Mouse (Mus musculus) embryonic stem cell, embryonic (primary cell): ENCODE measurements at regions not wholly inside any gene's neighbourhood (a gene's known extent, or its start where the extent isn't known, plus 50 kb on each side); places are given as distances from the start of the nearest gene placed in this dataset.

Experiments used
- CTCF ChIA-PET, 4 experiments: fragments of 300-600 bp in 2 of 4; fragments of 350-600 bp in 2 of 4; sonication (Branson Sonifier 250); formaldehyde crosslinking; loops; one replicate each; lab custom pipeline; 2022; ENCODE audit warnings: inconsistent platforms in 2 of 4; lab: Charles Lee
- POLR2A ChIA-PET, 4 experiments: fragments of 300-600 bp in 2 of 4; fragments of 350-600 bp in 2 of 4; sonication (Branson Sonifier 250); formaldehyde crosslinking; loops; one replicate each; lab custom pipeline; 2022; ENCODE audit warnings: antibody characterized with exemption in 4 of 4, inconsistent platforms in 1 of 4; lab: Charles Lee

DNA sequence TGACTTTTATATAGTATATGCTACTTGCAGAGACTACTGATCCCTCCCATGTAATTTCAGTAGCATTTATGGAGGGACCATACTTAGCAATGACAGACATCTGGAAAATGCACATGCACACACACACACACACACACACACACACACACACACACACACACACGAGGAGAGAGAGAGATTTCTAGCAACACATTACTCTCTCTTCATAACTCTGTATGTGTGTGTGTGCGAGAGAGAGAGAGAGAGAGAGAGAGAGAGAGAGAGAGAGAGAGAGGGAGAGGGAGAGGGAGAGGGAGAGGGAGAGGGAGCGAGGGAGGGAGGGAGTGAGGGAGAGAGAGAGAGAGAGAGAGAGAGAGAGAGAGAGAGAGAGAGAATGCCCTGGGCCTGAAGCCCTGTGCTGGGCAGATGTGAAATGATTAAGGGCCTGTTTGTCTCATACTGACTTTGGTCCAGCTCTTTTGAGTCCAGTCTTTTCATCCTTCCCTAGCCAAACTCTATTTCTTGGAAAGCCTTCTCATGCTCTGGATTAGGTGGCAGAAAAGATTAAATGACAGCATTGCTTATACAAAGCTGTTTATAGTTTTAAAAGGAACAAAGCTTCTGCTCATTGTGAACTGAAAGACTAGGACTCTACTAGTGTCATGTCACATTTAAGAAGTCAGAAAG, 106.4 kb upstream of the 4933402D24Rik start:
- POLR2A ChIA-PET = no interaction called here
- CTCF ChIA-PET = no interaction called here

DNA sequence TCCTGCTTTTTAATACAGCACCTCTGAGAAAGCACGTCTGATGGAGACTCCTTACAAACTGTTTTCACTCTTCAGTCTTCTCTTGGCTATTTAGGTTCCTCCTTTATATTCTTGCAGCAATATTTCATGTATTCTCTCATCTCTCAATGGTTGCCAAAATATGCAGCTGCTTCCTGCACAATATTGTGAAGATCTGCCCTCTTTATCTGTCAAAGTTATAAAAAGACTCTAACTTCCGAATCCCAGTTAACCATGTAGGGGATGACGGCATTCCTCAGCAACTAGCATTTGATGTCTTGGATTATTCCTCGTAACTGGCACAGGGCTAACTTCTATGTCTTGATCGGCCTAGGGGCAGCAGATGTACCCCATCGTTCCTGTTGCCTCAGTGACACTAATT, 102.8 kb upstream of the 4933402D24Rik start:
- ChIA-PET POLR2A (no interaction called here), CTCF (interaction anchor here in 1 of 4 experiments (0.5 kb wide), 1 partner anchor 335 kb away, joined by 3 read pairs; no protein-coding TSS in a partner anchor)

DNA sequence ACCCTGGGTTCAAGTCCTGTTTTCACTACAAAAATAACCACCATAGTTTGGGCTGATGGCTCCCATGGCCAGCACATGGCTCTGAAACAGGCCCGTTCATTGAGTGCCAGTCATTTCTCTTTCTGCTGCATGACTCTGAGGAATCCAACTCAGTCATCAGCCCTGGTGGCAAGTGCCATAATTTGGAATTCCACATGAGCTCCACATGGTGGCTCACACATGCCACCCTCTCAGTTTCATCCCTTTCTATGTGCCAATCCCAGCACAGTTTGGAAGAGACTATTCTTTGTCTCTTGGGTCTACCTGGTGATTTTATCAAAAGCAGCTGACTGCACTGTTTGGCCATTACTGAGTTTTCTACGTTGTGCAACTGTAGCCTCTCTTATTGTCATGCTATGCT, 100.3 kb upstream of the 4933402D24Rik start:
- CTCF ChIA-PET = no interaction called here
- POLR2A ChIA-PET = no interaction called here

DNA sequence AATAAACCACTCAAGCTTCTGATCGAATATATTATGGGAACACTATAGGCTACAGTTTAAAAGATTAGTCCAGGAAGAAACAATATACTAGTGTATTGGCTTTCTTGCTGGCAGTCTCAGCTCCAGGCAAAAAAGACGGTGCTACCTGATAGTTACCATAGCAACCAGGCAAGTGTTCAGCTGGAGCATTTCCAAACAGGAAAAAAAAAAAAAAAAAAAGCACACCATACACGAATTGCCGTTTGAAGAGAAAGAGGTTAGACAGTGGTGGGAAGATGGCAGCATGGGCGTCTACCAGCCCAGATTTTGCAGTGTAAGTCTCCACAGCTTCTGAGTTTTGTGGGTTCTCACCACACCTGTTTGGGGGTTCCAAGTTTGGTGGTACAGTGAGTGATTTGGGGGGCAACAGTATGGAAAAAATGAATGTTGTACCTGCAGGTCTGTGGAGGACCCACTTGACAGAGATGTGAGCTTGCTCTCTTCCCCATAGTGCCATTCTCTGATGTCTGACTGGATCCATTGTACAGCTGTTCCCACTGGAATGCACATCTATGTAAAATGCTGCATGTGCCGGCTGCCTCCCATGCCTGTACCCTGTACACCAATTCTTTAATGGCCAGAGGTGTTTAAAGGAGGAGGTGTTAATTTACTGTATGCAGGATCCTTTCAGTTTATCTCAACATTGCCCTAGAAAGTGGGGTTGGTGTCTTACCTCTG, 89.0 kb upstream of the 4933402D24Rik start:
- ChIA-PET POLR2A (no interaction called here), CTCF (no interaction called here)

DNA sequence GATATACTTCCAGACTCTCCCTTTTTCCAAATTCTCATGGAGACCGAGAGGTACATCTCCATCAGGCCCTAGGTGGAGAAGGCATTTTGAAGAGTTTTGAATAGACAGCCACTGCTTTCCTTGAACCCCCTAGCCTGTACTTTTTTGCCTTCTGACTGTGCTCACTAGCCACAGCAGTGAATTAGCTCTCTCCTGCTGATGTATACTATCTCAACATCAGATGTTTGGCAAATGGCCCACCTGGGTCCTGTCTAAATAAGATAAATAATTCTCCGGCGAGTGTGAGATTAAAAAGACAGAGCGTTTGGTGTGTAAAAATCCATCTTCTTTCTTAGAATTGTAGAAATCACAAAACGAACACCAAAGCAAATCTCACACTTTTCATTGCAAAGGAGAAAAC, 88.4 kb upstream of the 4933402D24Rik start:
- POLR2A ChIA-PET = no interaction called here
- CTCF ChIA-PET = no interaction called here

DNA sequence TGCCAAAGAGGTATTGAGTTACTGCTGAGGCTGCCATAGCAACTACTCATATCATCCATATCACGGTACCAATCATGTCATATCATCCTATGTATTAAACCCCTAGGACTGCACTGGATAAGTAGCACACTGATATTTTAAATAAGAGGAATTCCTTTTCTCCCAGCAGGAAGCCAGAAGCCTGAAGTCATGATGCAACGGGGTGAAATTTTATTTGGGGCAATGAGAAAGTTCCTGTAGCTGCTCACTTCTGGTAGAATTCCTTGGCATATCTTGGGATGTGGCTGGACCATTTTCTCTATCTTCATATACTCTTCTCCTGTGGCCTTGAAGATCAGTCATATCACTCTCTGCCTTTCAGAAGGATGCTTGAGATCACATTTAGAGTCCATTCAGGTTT, 87.3 kb upstream of the 4933402D24Rik start:
- ChIA-PET CTCF (no interaction called here), POLR2A (no interaction called here)

DNA sequence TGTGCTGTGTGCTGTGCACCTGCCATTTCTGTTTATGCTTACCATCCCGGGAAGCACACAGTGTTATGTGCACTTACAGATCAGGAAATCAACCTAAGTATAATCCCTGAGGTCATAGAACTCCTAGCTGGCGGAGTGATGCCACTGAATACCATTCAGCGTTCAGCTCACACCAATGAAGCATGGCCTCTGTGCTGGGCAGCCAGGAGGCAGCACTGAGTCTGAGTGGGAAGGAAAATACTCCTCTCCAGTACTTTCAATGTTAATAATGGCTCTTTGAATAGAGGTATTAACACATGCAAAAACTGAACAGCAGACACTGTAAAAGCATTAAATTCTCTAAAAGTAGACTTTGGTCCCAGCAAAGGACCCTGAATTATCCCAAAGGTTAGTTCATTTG, 85.7 kb upstream of the 4933402D24Rik start:
- ChIA-PET POLR2A (interaction anchor here in 1 of 4 experiments (0.7 kb wide), 1 partner anchor 41 kb away, joined by 3 read pairs; no protein-coding TSS in a partner anchor), CTCF (interaction anchor here in 2 of 4 experiments (0.6 to 0.8 kb wide), 4 partner anchors 13 to 592 kb away, joined by 3 to 5 read pairs (median 4); no protein-coding TSS in a partner anchor)

DNA sequence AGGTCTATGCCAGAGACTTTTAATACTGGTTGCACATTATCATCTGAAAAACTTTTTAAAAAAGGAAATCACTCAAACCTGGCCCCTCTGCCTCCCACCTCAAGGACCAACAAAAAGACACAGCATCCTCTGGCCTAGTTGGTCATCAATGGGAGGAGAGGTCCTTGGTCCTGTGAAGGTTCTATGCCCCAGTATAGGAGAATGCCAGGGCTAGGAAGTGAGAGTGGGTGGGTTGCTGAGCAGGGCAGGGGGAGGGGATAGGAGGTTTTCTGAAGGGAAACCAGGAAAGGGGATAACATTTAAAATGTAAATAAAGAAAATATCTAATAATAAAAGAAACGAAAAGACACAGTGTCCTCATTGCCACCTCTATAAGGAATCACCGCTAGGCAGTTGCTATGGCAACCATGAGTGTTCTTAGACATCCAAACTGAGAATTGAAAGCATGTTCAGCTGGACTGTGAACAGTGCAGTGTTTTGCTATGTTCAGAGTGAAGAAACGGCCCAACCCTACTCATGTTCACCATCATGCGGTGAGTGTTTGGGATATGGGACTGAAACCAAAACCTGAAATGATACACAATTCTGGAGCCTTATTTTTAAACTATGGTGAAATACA, 82.5 kb upstream of the 4933402D24Rik start:
- POLR2A ChIA-PET = no interaction called here
- CTCF ChIA-PET = no interaction called here

DNA sequence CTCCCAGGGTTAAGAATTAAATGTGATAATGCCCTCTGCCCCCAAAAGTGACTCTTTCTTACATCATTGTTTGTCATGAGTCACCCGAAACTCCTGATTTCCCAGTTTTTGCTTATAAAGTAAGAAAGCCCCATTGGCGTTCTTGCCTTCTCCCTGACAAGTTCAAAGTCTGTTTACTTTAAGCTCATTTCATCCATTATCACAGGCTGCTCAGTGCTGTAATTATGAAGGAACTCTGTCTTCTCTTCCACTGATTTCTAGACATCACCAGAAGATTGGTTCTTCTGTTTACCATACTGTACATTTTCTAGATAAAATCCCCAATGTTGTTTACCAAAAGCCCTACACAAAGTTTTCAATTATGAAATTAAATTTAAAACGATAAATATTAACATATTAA, 81.2 kb upstream of the 4933402D24Rik start:
- ChIA-PET POLR2A (no interaction called here), CTCF (no interaction called here)

DNA sequence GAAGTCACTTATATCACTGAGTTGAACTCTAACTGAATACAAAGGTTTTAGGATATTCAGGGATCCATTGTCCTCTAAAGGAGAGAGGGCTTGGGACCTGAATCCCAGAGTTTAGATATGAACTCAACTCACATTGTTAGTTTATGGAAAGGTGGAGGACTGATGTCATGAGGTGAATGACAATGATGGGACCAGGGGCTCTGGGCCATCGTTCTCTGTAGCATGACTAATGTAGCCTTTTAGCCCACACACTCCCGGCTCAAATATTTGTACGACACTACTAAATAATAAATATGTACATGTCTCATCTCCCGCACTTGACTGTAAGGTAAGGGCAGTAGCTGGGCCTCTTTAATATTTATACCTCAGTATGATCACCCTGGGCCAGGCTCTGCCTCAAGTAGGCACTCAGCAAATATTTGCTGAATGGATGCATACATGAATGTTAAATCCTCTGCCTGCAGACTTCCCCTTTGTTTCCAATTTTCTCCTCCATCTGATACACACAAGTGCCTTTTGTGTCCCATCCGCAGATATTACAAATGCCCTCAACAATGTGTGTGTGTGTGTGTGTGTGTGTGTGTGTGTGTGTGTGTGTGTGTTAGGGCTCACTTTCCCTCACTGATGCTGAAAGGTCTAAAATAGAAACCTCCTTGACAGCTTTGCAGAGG, 59.2 kb upstream of the 4933402D24Rik start:
- ChIA-PET POLR2A (no interaction called here), CTCF (no interaction called here)

DNA sequence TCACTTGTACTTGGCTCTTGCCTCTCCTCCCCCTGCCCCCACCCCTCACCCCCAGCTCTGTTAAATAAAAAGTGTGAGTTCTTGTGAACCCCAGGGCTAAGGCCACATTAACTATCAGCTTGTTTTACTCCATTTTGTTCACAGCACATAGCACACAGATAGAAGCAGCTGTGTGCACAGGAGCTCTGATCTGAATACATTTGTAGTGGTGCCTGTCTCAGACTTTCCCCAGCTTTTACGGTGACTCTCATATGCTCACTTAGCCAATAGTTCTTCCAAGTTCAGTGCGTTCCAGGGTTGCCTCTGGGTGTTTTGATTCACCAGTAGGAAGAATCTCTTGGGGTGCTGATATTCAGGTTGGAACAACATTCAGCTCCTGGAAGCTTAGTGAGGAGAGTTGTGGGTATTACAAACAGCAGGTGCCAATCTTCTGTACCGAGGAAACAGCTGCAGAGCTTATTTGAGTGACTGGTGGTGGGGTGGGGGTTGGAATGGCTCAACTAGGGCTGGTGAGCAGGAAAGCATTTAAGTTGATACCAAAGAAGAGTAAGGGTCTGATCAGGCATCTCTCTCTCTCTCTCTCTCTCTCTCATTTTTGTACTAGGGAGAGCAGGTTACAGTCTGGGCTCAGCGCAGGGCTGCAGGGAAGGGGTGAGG, 51.7 kb upstream of the 4933402D24Rik start:
- ChIA-PET POLR2A (interaction anchor here in 1 of 4 experiments (0.5 kb wide), 1 partner anchor 1116 kb away, joined by 4 read pairs; no protein-coding TSS in a partner anchor), CTCF (interaction anchor here in 1 of 4 experiments (0.7 kb wide), 2 partner anchors 152 to 162 kb away, joined by 4 to 5 read pairs; no protein-coding TSS in a partner anchor)

DNA sequence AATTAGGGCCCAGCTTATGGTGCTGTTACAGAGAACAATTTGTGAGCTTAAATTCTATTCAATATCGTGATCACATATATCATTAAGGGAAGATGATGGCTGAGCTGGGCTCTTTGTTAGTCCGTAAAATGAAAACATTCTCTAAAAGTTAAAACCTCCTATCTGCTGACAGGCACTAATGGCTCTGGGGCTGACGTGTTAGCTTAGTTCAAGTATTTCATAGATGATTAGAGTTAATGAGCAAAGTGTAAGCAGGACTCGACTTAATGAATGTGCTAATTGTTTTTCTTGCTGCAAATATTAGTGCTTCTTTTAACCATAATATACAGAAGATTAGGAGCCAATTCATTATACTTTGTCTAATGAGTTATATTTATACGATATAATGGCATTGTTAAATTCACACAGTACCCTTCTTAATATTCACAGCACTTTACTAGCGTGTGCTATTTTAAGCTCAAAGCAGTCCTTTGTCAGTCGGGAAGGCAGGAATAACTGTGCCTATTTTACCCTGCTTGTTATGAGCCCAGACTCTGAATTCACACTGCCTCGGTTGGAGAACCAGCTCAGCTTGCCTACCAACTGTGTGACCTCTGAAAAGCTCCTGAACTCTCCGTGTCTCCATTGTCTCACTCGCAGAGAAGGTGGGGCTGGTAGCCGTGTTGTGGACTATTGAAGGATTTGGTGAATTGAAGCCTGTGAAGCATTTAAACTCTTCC, 50.6 kb upstream of the 4933402D24Rik start:
- POLR2A ChIA-PET = interaction anchor here in 1 of 4 experiments (0.5 kb wide), 1 partner anchor 1115 kb away, joined by 4 read pairs; no protein-coding TSS in a partner anchor
- CTCF ChIA-PET = no interaction called here
